In the genomic region with DNA sequence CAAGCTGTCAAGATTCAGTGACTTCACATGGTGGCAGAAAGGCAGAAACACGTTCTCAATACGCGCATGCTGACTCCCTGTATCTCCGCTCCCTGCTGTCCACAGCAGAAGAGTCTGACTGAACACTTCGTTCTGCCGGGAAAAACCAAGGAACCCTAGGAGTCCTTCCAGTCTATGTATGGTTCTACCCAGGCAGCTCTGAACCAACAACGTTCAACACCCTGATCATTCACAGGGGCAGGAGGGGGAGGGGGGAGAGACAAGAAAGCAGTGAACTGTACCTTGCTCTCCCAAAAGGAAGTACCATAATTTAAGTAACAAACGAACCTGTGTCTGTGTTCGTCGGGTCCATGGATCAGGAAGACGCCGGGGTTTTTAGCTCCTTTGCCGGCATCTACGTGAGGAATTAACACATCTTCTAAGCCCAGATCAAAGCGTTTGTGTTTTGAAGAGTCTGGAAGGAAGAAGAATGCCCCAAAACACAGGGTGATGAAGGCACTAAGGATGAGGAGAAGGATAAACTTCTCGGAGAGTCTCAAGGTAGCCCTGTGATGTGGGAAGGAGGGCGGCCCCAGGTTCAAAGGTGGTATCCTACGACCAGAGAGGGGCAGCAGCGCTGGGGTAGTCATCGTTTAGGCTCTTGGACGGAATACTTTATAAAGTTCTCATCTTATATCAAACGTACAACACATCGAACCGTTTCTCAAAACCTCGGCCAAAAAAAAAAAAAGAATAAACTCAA, we compare ENCODE assay signal across 8 mouse cellular contexts. TPM values are rescaled to one million over a fixed set of nuclear protein-coding genes. Genes with fewer than 3 reads are reported as not detected.
DNase-seq lines count a peak whose midpoint lies in the region; ATAC-seq lines count a peak whose summit lies in the region.

No protein-coding gene starts in this region.

- H3K4me2 ChIP-seq in forebrain, embryonic 14.5 days (ENCODE audit: low read length), result peak overlapping the region; percentile 75
- peak overlapping the region; percentile 82 for H3K4me2 ChIP-seq in intestine, embryonic 16.5 days (ENCODE audit: low read depth, low read length)

- 0 out of 2 replicates have a peak, but pooled peaks cover 2% of the 10 kb centered on the region for H3K27me3 ChIP-seq in forebrain, embryonic 14.5 days (replicated peaks; ENCODE audit: control insufficient read depth, insufficient read depth, low read length)
- no peaks in the 10 kb centered on the region for H3K27me3 ChIP-seq in intestine, embryonic 16.5 days (replicated peaks; ENCODE audit: control insufficient read depth, insufficient read depth, low read length)

- H3K9me3 ChIP-seq in forebrain, embryonic 14.5 days (replicated peaks; ENCODE audit: control insufficient read depth, low read length), result no peaks in the 10 kb centered on the region
- no peaks in the 10 kb centered on the region for H3K9me3 ChIP-seq in intestine, embryonic 16.5 days (ENCODE audit: control insufficient read depth, low read length)

- no peak overlapping the region for H3K27ac ChIP-seq in forebrain, embryonic 14.5 days (ENCODE audit: low read depth, low read length)
- H3K27ac ChIP-seq in intestine, embryonic 16.5 days (ENCODE audit: low read length), result peak overlapping the region; percentile 95

- peak overlapping the region; percentile 87 for H3K9ac ChIP-seq in forebrain, embryonic 14.5 days (ENCODE audit: low read length)
- H3K9ac ChIP-seq in intestine, embryonic 16.5 days (ENCODE audit: low read depth, low read length), result peak overlapping the region; percentile 93

- peak; percentile 38 for DNase-seq in 3134 (ENCODE audit: extremely low read depth, insufficient read length, low spot score)
- peak; percentile 58 for DNase-seq in A20 (ENCODE audit: low read depth, low spot score)
- peak; percentile 42 for DNase-seq in c-Kit-positive CD71-positive TER-119-positive erythroid progenitor cells, embryonic 14.5 days (ENCODE audit: low spot score)
- peak; percentile 53 for DNase-seq in forebrain, embryonic 14.5 days (ENCODE audit: low spot score)
- DNase-seq in lung, postnatal 10 days, result peak; percentile 24
- DNase-seq in spleen, postnatal 10 days (ENCODE audit: low spot score in 2 of 2), result peak; percentile 36 to 46
- no peak for DNase-seq in ovary, adult 18-20 months (ENCODE audit: low spot score)

- H3K4me1 ChIP-seq in forebrain, embryonic 14.5 days (ENCODE audit: control insufficient read depth, insufficient read depth, low read length), result peaks cover 20% of the 10 kb centered on the region
- peaks cover 11% of the 10 kb centered on the region for H3K4me1 ChIP-seq in intestine, embryonic 16.5 days (ENCODE audit: control insufficient read depth, insufficient read depth, low read length)

- peak overlapping the region; percentile 84 for H3K4me3 ChIP-seq in forebrain, embryonic 14.5 days (ENCODE audit: low read depth, low read length)
- peak overlapping the region; percentile 88 for H3K4me3 ChIP-seq in intestine, embryonic 16.5 days (ENCODE audit: low read length)

- WGBS in forebrain, embryonic 14.5 days, result under 1% methylated on average over 25 of the region's 25 CpGs
- under 1% methylated on average over 25 of the region's 25 CpGs for WGBS in intestine, embryonic 16.5 days

- no peaks in the 10 kb centered on the region for H3K36me3 ChIP-seq in forebrain, embryonic 14.5 days (ENCODE audit: control insufficient read depth, insufficient read depth, low read length)
- no peaks in the 10 kb centered on the region for H3K36me3 ChIP-seq in intestine, embryonic 16.5 days (ENCODE audit: control insufficient read depth, insufficient read depth, low read length)

- ATAC-seq in forebrain, embryonic 14.5 days, result no peak
- peak; percentile 8; the same call in 1 of the 2 replicates for ATAC-seq in intestine, embryonic 16.5 days

RNA-seq across cellular contexts. Expression of a gene that starts 0.9 kb away (rescaled TPM):
- 28.6 and 36.8 TPM in 2 replicates for polyA plus RNA-seq in forebrain, embryonic 14.5 days (2014; fragmentation: Nextera tagmentation; extraction: Ambion mirVana)
- polyA plus RNA-seq in intestine, embryonic 16.5 days (2015; fragmentation: Nextera tagmentation; extraction: Ambion mirVana), result 54.0 and 60.7 TPM in 2 replicates
